Mouse (Mus musculus) forebrain, postnatal 0 days (tissue): ENCODE measurements around the gene Afap1. TPM values are rescaled to one million over a fixed set of nuclear protein-coding genes. Genes with fewer than 3 reads are reported as not detected.
A peak's percentile ranks its signal among the peaks of the same experiment; 100 is the strongest.

Experiments used
- ATAC-seq: fragments of 200-750 bp; cut with Nextera tagmentation; 2 replicates; pipeline ENCODE4 v1.8.0; 2017; ENCODE audit warnings: mild to moderate bottlenecking, moderate library complexity
- DNase-seq: peaks from one replicate; pipeline ENCODE4 v3.0.0-alpha.2; 2015
- H3K27ac ChIP-seq: fragments of 300-500 bp; sonication (generic); 2 replicates; pipeline ENCODE4 v1.5.1; 2014; ENCODE audit warnings: low read depth, mild to moderate bottlenecking, antibody characterized with exemption, low read length, moderate library complexity, mixed read lengths
- H3K27me3 ChIP-seq: fragments of 300-500 bp; sonication (generic); 2 replicates; pipeline ENCODE4 v1.6.1; 2014; ENCODE audit warnings: mild to moderate bottlenecking, low read length, mixed read lengths; ENCODE audit not compliant: insufficient read depth
- H3K36me3 ChIP-seq: fragments of 300-500 bp; sonication (generic); 2 replicates; pipeline ENCODE4 v1.6.1; 2014; ENCODE audit warnings: mild to moderate bottlenecking, moderate library complexity; ENCODE audit not compliant: insufficient read depth
- H3K4me1 ChIP-seq: fragments of 300-500 bp; sonication (generic); 2 replicates; pipeline ENCODE4 v1.6.1; 2014; ENCODE audit warnings: antibody characterized with exemption; ENCODE audit not compliant: insufficient read depth
- H3K4me2 ChIP-seq: fragments of 300-500 bp; sonication (generic); 2 replicates; pipeline ENCODE4 v1.6.1; 2014; ENCODE audit warnings: low read depth, mild to moderate bottlenecking, moderate library complexity
- H3K4me3 ChIP-seq: fragments of 300-500 bp; sonication (generic); 2 replicates; pipeline ENCODE4 v1.5.1; 2014; ENCODE audit warnings: low read depth, low read length, mixed read lengths
- H3K9ac ChIP-seq: fragments of 300-500 bp; sonication (generic); 2 replicates; pipeline ENCODE4 v1.6.1; 2014; ENCODE audit warnings: mild to moderate bottlenecking
- H3K9me3 ChIP-seq: fragments of 300-500 bp; sonication (generic); 2 replicates; pipeline ENCODE4 v1.6.1; 2016; ENCODE audit warnings: low read length
- CTCF ChIP-seq: sonication (generic); IDR thresholded peaks from 2 replicates; pipeline ENCODE4 v1.5.1; 2016; ENCODE audit warnings: antibody characterized with exemption, control low read depth, low read depth
- WGBS: fragments of 180-500 bp; shearing (Covaris S2); extraction: QIAGEN DNeasy Blood & Tissue Kit; methylation state at CpG from one replicate; pipeline ENCODE4 v1.1.7; 2014; 5-methylcytosine and 5-hydroxymethylcytosine counted together
- polyA plus RNA-seq: library from polyadenylated mRNA; unstranded; fragments of >200 nt; fragmentation: Nextera tagmentation; extraction: Ambion mirVana; gene quantifications from 2 replicates; pipeline ENCODE4 v1.2.1, GENCODE M21; 2015
- total RNA-seq: library from RNA; depleted of rRNA; stranded (reverse); fragments of >200 nt; gene quantifications from 2 replicates; pipeline ENCODE4 v1.2.3, GENCODE M21; 2014

Gene Afap1
- total and polyA plus RNA-seq, 2 experiments from 2014 or later: 48.2 to 49.3 TPM

- no peak overlapping the region for H3K9ac ChIP-seq
- no peak overlapping the region for H3K4me2 ChIP-seq
- no peak overlapping the region for H3K4me3 ChIP-seq
- 79% methylated on average over 2 of the region's 2 CpGs for WGBS
- peak; percentile 52 for TF ChIP-seq CTCF
- no peaks in the 10 kb centered on the region for H3K9me3 ChIP-seq
- H3K36me3 ChIP-seq: peaks cover 36% of the 10 kb centered on the region
- ATAC-seq (no peak), DNase-seq (no peak)
- no peak overlapping the region for H3K27ac ChIP-seq
- H3K27me3 ChIP-seq: no peaks in the 10 kb centered on the region
- peaks cover 5% of the 10 kb centered on the region; the same call in 1 of the 2 replicates for H3K4me1 ChIP-seq
These were observed 65.6 kb downstream of the Afap1 start for GRCm38 (mm10) chr5:35958681-35959080.

GRCm38 (mm10) chr5:35960168-35960567, 67.0 kb downstream of the Afap1 start:
- WGBS: 66% methylated on average over 8 of the region's 8 CpGs
- Histone ChIP-seq H3K36me3 (peaks cover 50% of the 10 kb centered on the region), H3K4me2 (no peak overlapping the region), H3K27ac (no peak overlapping the region), H3K4me1 (no peaks in the 10 kb centered on the region; the same call in 1 of the 2 replicates), H3K4me3 (no peak overlapping the region), H3K9ac (no peak overlapping the region), H3K9me3 (no peaks in the 10 kb centered on the region), H3K27me3 (no peaks in the 10 kb centered on the region)
- DNase-seq (no peak), ATAC-seq (no peak)
- TF ChIP-seq CTCF: no peak

GRCm38 (mm10) chr5:35961271-35961670, 68.2 kb downstream of the Afap1 start:
- DNase-seq: no peak
- Histone ChIP-seq H3K9me3 (no peaks in the 10 kb centered on the region), H3K4me3 (no peak overlapping the region), H3K27me3 (no peaks in the 10 kb centered on the region), H3K9ac (no peak overlapping the region), H3K4me1 (no peaks in the 10 kb centered on the region), H3K4me2 (no peak overlapping the region), H3K27ac (no peak overlapping the region), H3K36me3 (peaks cover 56% of the 10 kb centered on the region)
- WGBS: 66% methylated on average over 8 of the region's 8 CpGs
- TF ChIP-seq CTCF: no peak
- no peak for ATAC-seq

- ATAC-seq: no peak
- H3K27ac ChIP-seq: no peak overlapping the region
- H3K27me3 ChIP-seq: no peaks in the 10 kb centered on the region
- 88% methylated on average over 9 of the region's 9 CpGs for WGBS
- H3K36me3 ChIP-seq: peaks cover 67% of the 10 kb centered on the region
- no peak for TF ChIP-seq CTCF
- no peaks in the 10 kb centered on the region for H3K4me1 ChIP-seq
- H3K9me3 ChIP-seq: no peaks in the 10 kb centered on the region
- H3K9ac ChIP-seq: no peak overlapping the region
- H3K4me3 ChIP-seq: no peak overlapping the region
- no peak overlapping the region for H3K4me2 ChIP-seq
- DNase-seq: no peak
These were observed 70.5 kb downstream of the Afap1 start for GRCm38 (mm10) chr5:35963635-35964034.

GRCm38 (mm10) chr5:35965036-35965435, 71.9 kb downstream of the Afap1 start:
- no peaks in the 10 kb centered on the region for H3K9me3 ChIP-seq
- ATAC-seq: no peak
- no peak overlapping the region for H3K9ac ChIP-seq
- no peak overlapping the region for H3K4me2 ChIP-seq
- 69% methylated on average over 5 of the region's 5 CpGs for WGBS
- peaks cover 79% of the 10 kb centered on the region for H3K36me3 ChIP-seq
- no peak overlapping the region for H3K27ac ChIP-seq
- H3K27me3 ChIP-seq: no peaks in the 10 kb centered on the region
- TF ChIP-seq CTCF: no peak
- DNase-seq: no peak
- H3K4me3 ChIP-seq: no peak overlapping the region
- H3K4me1 ChIP-seq: no peaks in the 10 kb centered on the region

GRCm38 (mm10) chr5:35969857-35970256, 76.7 kb downstream of the Afap1 start:
- 79% methylated on average over 3 of the region's 3 CpGs for WGBS
- Histone ChIP-seq H3K27ac (no peak overlapping the region), H3K9me3 (no peaks in the 10 kb centered on the region), H3K4me3 (no peak overlapping the region), H3K27me3 (no peaks in the 10 kb centered on the region), H3K9ac (no peak overlapping the region), H3K4me2 (no peak overlapping the region), H3K4me1 (no peaks in the 10 kb centered on the region), H3K36me3 (peaks cover 66% of the 10 kb centered on the region)
- DNase-seq (no peak), ATAC-seq (no peak)
- no peak for TF ChIP-seq CTCF

- H3K27ac ChIP-seq: peak overlapping the region; percentile 16; the same call in 1 of the 2 replicates
- H3K36me3 ChIP-seq: peaks cover 60% of the 10 kb centered on the region
- no peaks in the 10 kb centered on the region for H3K4me1 ChIP-seq
- H3K4me3 ChIP-seq: no peak overlapping the region
- no peaks in the 10 kb centered on the region for H3K9me3 ChIP-seq
- H3K9ac ChIP-seq: no peak overlapping the region
- DNase-seq: peak; percentile 45
- H3K4me2 ChIP-seq: no peak overlapping the region
- TF ChIP-seq CTCF: no peak
- no peaks in the 10 kb centered on the region for H3K27me3 ChIP-seq
- WGBS: 54% methylated on average over 12 of the region's 12 CpGs
- peak; percentile 74 for ATAC-seq
These were observed 77.4 kb downstream of the Afap1 start for GRCm38 (mm10) chr5:35970380-35971105.
